Mouse (Mus musculus) stomach, embryonic 14.5 days (tissue): ENCODE measurements around the gene Hlcs. TPM values are rescaled to one million over a fixed set of nuclear protein-coding genes. Genes with fewer than 3 reads are reported as not detected.

ENCODE experiments used
- ATAC-seq: fragments of 200-750 bp; cut with Nextera tagmentation; 2 replicates; pipeline ENCODE4 v1.8.0; 2017; ENCODE audit warnings: low read depth, moderate TSS enrichment; ENCODE audit not compliant: insufficient number of reproducible peaks, insufficient read depth, low FRiP score
- H3K27ac ChIP-seq: fragments of 300-500 bp; sonication (generic); 2 replicates; pipeline ENCODE4 v1.5.1; 2014; ENCODE audit warnings: mild to moderate bottlenecking, low read length, moderate library complexity, mixed read lengths
- H3K27me3 ChIP-seq: fragments of 300-500 bp; sonication (generic); 2 replicates; pipeline ENCODE4 v1.6.1; 2014; ENCODE audit warnings: low read length, control low read depth, mixed read lengths; ENCODE audit not compliant: control insufficient read depth, insufficient read depth
- H3K36me3 ChIP-seq: fragments of 300-500 bp; sonication (generic); 2 replicates; pipeline ENCODE4 v1.6.1; 2014; ENCODE audit warnings: mild to moderate bottlenecking, control low read depth, low read length, moderate library complexity, mixed read lengths; ENCODE audit not compliant: control insufficient read depth, insufficient read depth
- H3K4me1 ChIP-seq: fragments of 300-500 bp; sonication (generic); 2 replicates; pipeline ENCODE4 v1.6.1; 2014; ENCODE audit warnings: low read length, control low read depth, mixed read lengths; ENCODE audit not compliant: control insufficient read depth, insufficient read depth
- H3K4me2 ChIP-seq: fragments of 300-500 bp; sonication (generic); replicated peaks from 2 replicates; pipeline ENCODE4 v1.6.1; 2014; ENCODE audit warnings: low read depth, low read length, control low read depth
- H3K4me3 ChIP-seq: fragments of 300-500 bp; sonication (generic); 2 replicates; pipeline ENCODE4 v1.5.1; 2014; ENCODE audit warnings: low read depth, low read length, control low read depth
- H3K9ac ChIP-seq: fragments of 300-500 bp; sonication (generic); replicated peaks from 2 replicates; pipeline ENCODE4 v1.6.1; 2014; ENCODE audit warnings: low read depth, mild to moderate bottlenecking, control low read depth, low read length, moderate library complexity, mixed read lengths
- H3K9me3 ChIP-seq: fragments of 300-500 bp; sonication (generic); 2 replicates; pipeline ENCODE4 v1.6.1; 2016; ENCODE audit warnings: low read depth, low read length, control low read depth; ENCODE audit not compliant: control insufficient read depth
- WGBS: fragments of 180-500 bp; shearing (Covaris S2); extraction: QIAGEN DNeasy Blood & Tissue Kit; methylation state at CpG from one replicate; pipeline ENCODE4 v1.1.7; 2014; 5-methylcytosine and 5-hydroxymethylcytosine counted together
- polyA plus RNA-seq: library from polyadenylated mRNA; unstranded; fragments of >200 nt; fragmentation: Nextera tagmentation; extraction: Ambion mirVana; gene quantifications from 2 replicates; pipeline ENCODE4 v1.2.1, GENCODE M21; 2014

Hlcs gene
- polyA plus RNA-seq, 1 experiment from 2014 or later = 10.8 TPM

- Histone ChIP-seq H3K4me1 (peaks cover 32% of the 10 kb centered on the region), H3K9ac (no peak overlapping the region), H3K9me3 (no peaks in the 10 kb centered on the region), H3K36me3 (no peaks in the 10 kb centered on the region), H3K4me3 (no peak overlapping the region), H3K4me2 (no peak overlapping the region), H3K27ac (no peak overlapping the region), H3K27me3 (no peaks in the 10 kb centered on the region)
- 40% methylated on average over 11 of the region's 11 CpGs for WGBS
- ATAC-seq = peak; percentile 10; the same call in 1 of the 2 replicates
Observed at GRCm38 (mm10) chr16:94148139-94148538, 165.2 kb downstream of the Hlcs start.

- H3K9ac ChIP-seq = no peak overlapping the region
- no peak overlapping the region for H3K4me3 ChIP-seq
- 8% methylated on average over 10 of the region's 10 CpGs for WGBS
- no peaks in the 10 kb centered on the region for H3K27me3 ChIP-seq
- peaks cover 16% of the 10 kb centered on the region for H3K4me1 ChIP-seq
- H3K27ac ChIP-seq = no peak overlapping the region
- no peaks in the 10 kb centered on the region for H3K9me3 ChIP-seq
- no peaks in the 10 kb centered on the region for H3K36me3 ChIP-seq
- 0 out of 2 replicates have a peak overlapping the region, but pooled peaks have one; percentile 12 for H3K4me2 ChIP-seq
- 0 out of 2 replicates have a peak, but pooled peaks have one; percentile 20 for ATAC-seq
Observed at GRCm38 (mm10) chr16:94143325-94143724, 170.0 kb downstream of the Hlcs start.

GRCm38 (mm10) chr16:94140746-94141145 is 172.6 kb downstream of the Hlcs start:
- Histone ChIP-seq H3K4me2 (no peak overlapping the region), H3K4me1 (peaks cover 10% of the 10 kb centered on the region), H3K27me3 (no peaks in the 10 kb centered on the region), H3K9ac (no peak overlapping the region), H3K27ac (no peak overlapping the region), H3K4me3 (no peak overlapping the region), H3K36me3 (no peaks in the 10 kb centered on the region), H3K9me3 (no peaks in the 10 kb centered on the region)
- no peak for ATAC-seq
- 73% methylated on average over 10 of the region's 10 CpGs for WGBS

GRCm38 (mm10) chr16:94134218-94134617 is 179.2 kb downstream of the Hlcs start:
- WGBS = 60% methylated on average over 10 of the region's 10 CpGs
- Histone ChIP-seq H3K4me2 (no peak overlapping the region), H3K9ac (no peak overlapping the region), H3K36me3 (no peaks in the 10 kb centered on the region), H3K4me3 (no peak overlapping the region), H3K27ac (no peak overlapping the region), H3K27me3 (no peaks in the 10 kb centered on the region), H3K4me1 (no peaks in the 10 kb centered on the region), H3K9me3 (no peaks in the 10 kb centered on the region)
- no peak for ATAC-seq

- Histone ChIP-seq H3K36me3 (no peaks in the 10 kb centered on the region), H3K4me2 (no peak overlapping the region), H3K27me3 (0 out of 2 replicates have a peak, but pooled peaks cover 14% of the 10 kb centered on the region), H3K27ac (no peak overlapping the region), H3K4me1 (peaks cover 7% of the 10 kb centered on the region), H3K9me3 (no peaks in the 10 kb centered on the region), H3K4me3 (no peak overlapping the region), H3K9ac (no peak overlapping the region)
- no peak for ATAC-seq
- WGBS = 55% methylated on average over 2 of the region's 2 CpGs
Observed at GRCm38 (mm10) chr16:94128236-94128835, 185.0 kb downstream of the Hlcs start.

- Histone ChIP-seq H3K4me3 (no peak overlapping the region), H3K9ac (no peak overlapping the region), H3K4me2 (no peak overlapping the region), H3K9me3 (no peaks in the 10 kb centered on the region), H3K4me1 (peaks cover 7% of the 10 kb centered on the region), H3K36me3 (no peaks in the 10 kb centered on the region), H3K27me3 (0 out of 2 replicates have a peak, but pooled peaks cover 14% of the 10 kb centered on the region), H3K27ac (no peak overlapping the region)
- 51% methylated on average over 9 of the region's 9 CpGs for WGBS
- no peak for ATAC-seq
Observed at GRCm38 (mm10) chr16:94126200-94126599, 187.2 kb downstream of the Hlcs start.

- H3K27me3 ChIP-seq = 0 out of 2 replicates have a peak, but pooled peaks cover 14% of the 10 kb centered on the region
- peak overlapping the region; percentile 96 for H3K4me2 ChIP-seq
- no peaks in the 10 kb centered on the region for H3K9me3 ChIP-seq
- H3K36me3 ChIP-seq = no peaks in the 10 kb centered on the region
- peaks cover 7% of the 10 kb centered on the region for H3K4me1 ChIP-seq
- WGBS = 2% methylated on average over 75 of the region's 83 CpGs
- H3K27ac ChIP-seq = no peak overlapping the region
- peak overlapping the region; percentile 38 for H3K4me3 ChIP-seq
- ATAC-seq = peak; percentile 51; the same call in 1 of the 2 replicates
- peak overlapping the region; percentile 33; the same call in 1 of the 2 replicates for H3K9ac ChIP-seq
Observed at GRCm38 (mm10) chr16:94125172-94125981, 188.0 kb downstream of the Hlcs start.

- 0 out of 2 replicates have a peak, but pooled peaks cover 14% of the 10 kb centered on the region for H3K27me3 ChIP-seq
- H3K9me3 ChIP-seq = no peaks in the 10 kb centered on the region
- WGBS = 75% methylated on average over 11 of the region's 11 CpGs
- no peak overlapping the region for H3K4me2 ChIP-seq
- no peaks in the 10 kb centered on the region for H3K36me3 ChIP-seq
- ATAC-seq = no peak
- H3K27ac ChIP-seq = no peak overlapping the region
- H3K9ac ChIP-seq = no peak overlapping the region
- H3K4me3 ChIP-seq = no peak overlapping the region
- H3K4me1 ChIP-seq = peaks cover 7% of the 10 kb centered on the region
Observed at GRCm38 (mm10) chr16:94123247-94123646, 190.1 kb downstream of the Hlcs start.
